Mouse (Mus musculus) kidney, embryonic 16.5 days (tissue): ENCODE measurements around the gene Nkx2-1. TPM values are rescaled to one million over a fixed set of nuclear protein-coding genes. Genes with fewer than 3 reads are reported as not detected.
"Not testable (repeated sequence)": the region's sequence is repeated elsewhere in the genome, so short reads cannot be mapped to it uniquely, and the experiment has no call there.

Source experiments
- ATAC-seq: fragments of 200-750 bp; cut with Nextera tagmentation; 2 replicates; pipeline ENCODE4 v1.8.0; 2017; ENCODE audit warnings: moderate TSS enrichment; ENCODE audit not compliant: low FRiP score, low TSS enrichment
- H3K27ac ChIP-seq: fragments of 300-500 bp; sonication (generic); 2 replicates; pipeline ENCODE4 v1.5.1; 2014; ENCODE audit warnings: low read length
- H3K27me3 ChIP-seq: fragments of 300-500 bp; sonication (generic); 2 replicates; pipeline ENCODE4 v1.6.1; 2014; ENCODE audit warnings: low read length, control low read depth, mixed read lengths; ENCODE audit not compliant: insufficient read depth
- H3K36me3 ChIP-seq: fragments of 300-500 bp; sonication (generic); 2 replicates; pipeline ENCODE4 v1.6.1; 2014; ENCODE audit warnings: low read length, control low read depth, mixed read lengths; ENCODE audit not compliant: insufficient read depth
- H3K4me1 ChIP-seq: fragments of 300-500 bp; sonication (generic); 2 replicates; pipeline ENCODE4 v1.6.1; 2014; ENCODE audit warnings: low read length, control low read depth, mixed read lengths; ENCODE audit not compliant: insufficient read depth
- H3K4me2 ChIP-seq: fragments of 300-500 bp; sonication (generic); replicated peaks from 2 replicates; pipeline ENCODE4 v1.6.1; 2014; ENCODE audit warnings: low read depth, low read length
- H3K4me3 ChIP-seq: fragments of 300-500 bp; sonication (generic); 2 replicates; pipeline ENCODE4 v1.5.1; 2014; ENCODE audit warnings: mild to moderate bottlenecking, low read length
- H3K9ac ChIP-seq: fragments of 300-500 bp; sonication (generic); replicated peaks from 2 replicates; pipeline ENCODE4 v1.6.1; 2014; ENCODE audit warnings: low read length
- H3K9me3 ChIP-seq: fragments of 300-500 bp; sonication (generic); 2 replicates; pipeline ENCODE4 v1.6.1; 2016; ENCODE audit warnings: low read length, control low read depth
- WGBS: fragments of 180-500 bp; shearing (Covaris S2); extraction: QIAGEN DNeasy Blood & Tissue Kit; methylation state at CpG from one replicate; pipeline ENCODE4 v1.1.7; 2014; 5-methylcytosine and 5-hydroxymethylcytosine counted together
- polyA plus RNA-seq: library from polyadenylated mRNA; unstranded; fragments of >200 nt; fragmentation: Nextera tagmentation; extraction: Ambion mirVana; gene quantifications from 2 replicates; pipeline ENCODE4 v1.2.1, GENCODE M21; 2015

Nkx2-1 gene
- polyA plus RNA-seq, 1 experiment from 2014 or later, result 1.4 TPM

- 2% methylated on average over 9 of the region's 16 CpGs for WGBS
- H3K4me1 ChIP-seq, H3K36me3 ChIP-seq, H3K4me2 ChIP-seq, H3K9me3 ChIP-seq, H3K9ac ChIP-seq, H3K4me3 ChIP-seq, H3K27ac ChIP-seq: not testable (repeated sequence)
- peaks cover 92% of the 10 kb centered on the region for H3K27me3 ChIP-seq
- peak; percentile 63; the same call in 1 of the 2 replicates for ATAC-seq
Measured at GRCm38 (mm10) chr12:56525219-56525797, 11.4 kb downstream of the Nkx2-1 start.

DNA sequence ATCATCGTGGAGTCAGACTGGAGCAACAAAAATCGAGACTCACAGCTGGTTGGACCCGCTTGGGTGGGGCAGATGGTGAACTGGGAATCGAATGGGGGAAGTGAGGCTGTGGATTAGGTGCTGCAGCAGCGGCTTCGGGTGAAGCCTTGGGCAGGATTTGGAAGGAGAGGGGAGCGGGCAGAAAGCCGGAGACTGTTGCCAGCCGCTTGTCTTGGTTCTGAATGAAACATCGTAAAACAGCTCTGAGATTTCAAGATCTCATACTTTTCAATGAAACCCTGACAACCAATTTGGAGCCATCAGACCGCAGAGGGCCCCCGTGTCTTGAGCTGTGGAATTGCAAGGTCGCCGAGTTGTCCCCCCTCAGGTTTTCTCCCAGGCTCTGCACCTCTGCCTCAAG lies 12.5 kb downstream of the Nkx2-1 start:
- Histone ChIP-seq H3K4me2 (no peak overlapping the region), H3K4me1 (no peaks in the 10 kb centered on the region), H3K27me3 (peaks cover 92% of the 10 kb centered on the region), H3K27ac (no peak overlapping the region), H3K36me3 (no peaks in the 10 kb centered on the region), H3K4me3 (no peak overlapping the region), H3K9me3 (no peaks in the 10 kb centered on the region), H3K9ac (no peak overlapping the region)
- ATAC-seq, result no peak
- WGBS, result 3% methylated on average over 14 of the region's 14 CpGs

DNA sequence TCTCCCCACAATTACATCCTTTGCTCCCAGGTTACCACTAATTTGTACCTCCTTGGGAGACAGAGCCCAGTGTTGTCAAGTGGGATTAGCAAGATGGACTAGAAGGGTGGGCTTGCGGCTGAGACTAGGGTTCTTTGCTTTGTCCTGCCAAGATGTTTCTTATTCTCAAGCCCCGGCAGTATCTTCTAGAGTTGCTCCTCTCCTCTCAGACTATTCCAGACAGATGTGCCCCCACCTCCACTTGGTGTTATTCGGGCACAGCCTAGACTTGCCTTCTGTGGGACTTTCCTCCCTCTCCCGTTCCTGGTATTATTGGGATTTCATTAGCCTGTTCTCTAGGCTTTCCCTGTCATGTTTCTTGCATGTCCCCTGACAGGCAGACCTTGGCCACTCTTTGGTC lies 14.5 kb downstream of the Nkx2-1 start:
- H3K4me3 ChIP-seq, result no peak overlapping the region
- H3K4me2 ChIP-seq, result no peak overlapping the region
- H3K27me3 ChIP-seq, result peaks cover 94% of the 10 kb centered on the region
- no peak overlapping the region for H3K27ac ChIP-seq
- no peaks in the 10 kb centered on the region for H3K4me1 ChIP-seq
- H3K36me3 ChIP-seq, result no peaks in the 10 kb centered on the region
- no peak for ATAC-seq
- H3K9ac ChIP-seq, result no peak overlapping the region
- WGBS, result 15% methylated on average over 4 of the region's 4 CpGs
- no peaks in the 10 kb centered on the region for H3K9me3 ChIP-seq

DNA sequence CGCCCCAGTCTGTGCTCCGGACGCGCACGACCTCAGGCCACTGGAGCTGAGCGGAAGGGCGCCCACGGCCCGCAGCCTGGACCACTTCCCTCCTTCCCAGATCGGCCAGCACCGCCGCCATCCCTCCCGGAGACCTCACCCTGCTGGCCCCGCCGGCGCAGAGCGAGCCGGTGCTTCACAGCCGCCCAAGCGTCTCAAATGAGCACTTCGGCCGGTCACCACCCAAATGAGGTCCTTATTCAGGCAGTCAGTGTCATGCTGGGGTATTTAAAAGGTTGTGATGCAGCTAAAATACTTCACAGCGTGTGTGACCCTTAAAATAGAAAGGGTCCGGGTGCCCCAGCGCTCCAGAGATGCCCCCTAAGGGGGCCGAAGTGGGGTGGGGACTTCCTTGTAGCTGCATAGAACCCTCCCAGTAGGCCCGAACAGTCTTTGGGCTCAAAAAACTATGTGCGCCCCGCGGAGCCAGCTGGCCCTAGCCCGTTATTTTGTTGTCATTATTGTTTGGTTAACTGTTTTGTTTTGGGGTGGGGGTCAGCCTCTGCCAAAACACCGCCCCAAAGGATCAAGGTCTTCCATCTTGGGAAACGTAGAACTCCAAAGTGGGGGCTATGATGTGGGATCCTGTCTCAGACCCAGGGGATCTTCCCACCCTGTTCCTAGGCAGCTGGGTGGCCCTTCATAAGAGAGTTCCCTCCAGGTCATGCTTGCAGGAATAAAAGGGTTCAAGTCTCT lies 15.4 kb downstream of the Nkx2-1 start:
- Histone ChIP-seq H3K4me3 (peak overlapping the region; percentile 3; the same call in 1 of the 2 replicates), H3K27me3 (peaks cover 89% of the 10 kb centered on the region), H3K4me2 (no peak overlapping the region), H3K27ac (no peak overlapping the region), H3K4me1 (no peaks in the 10 kb centered on the region), H3K9me3 (no peaks in the 10 kb centered on the region), H3K36me3 (no peaks in the 10 kb centered on the region), H3K9ac (no peak overlapping the region)
- ATAC-seq, result peak; percentile 61; the same call in 1 of the 2 replicates
- WGBS, result 2% methylated on average over 33 of the region's 33 CpGs

- H3K9ac ChIP-seq, result no peak overlapping the region
- no peak overlapping the region for H3K4me2 ChIP-seq
- H3K4me1 ChIP-seq, result no peaks in the 10 kb centered on the region
- H3K4me3 ChIP-seq, result peak overlapping the region; percentile 3; the same call in 1 of the 2 replicates
- peaks cover 82% of the 10 kb centered on the region for H3K27me3 ChIP-seq
- no peaks in the 10 kb centered on the region for H3K36me3 ChIP-seq
- 1% methylated on average over 22 of the region's 22 CpGs for WGBS
- no peak for ATAC-seq
- H3K27ac ChIP-seq, result no peak overlapping the region
- H3K9me3 ChIP-seq, result no peaks in the 10 kb centered on the region
Measured at GRCm38 (mm10) chr12:56520396-56521105, 16.2 kb downstream of the Nkx2-1 start.

DNA sequence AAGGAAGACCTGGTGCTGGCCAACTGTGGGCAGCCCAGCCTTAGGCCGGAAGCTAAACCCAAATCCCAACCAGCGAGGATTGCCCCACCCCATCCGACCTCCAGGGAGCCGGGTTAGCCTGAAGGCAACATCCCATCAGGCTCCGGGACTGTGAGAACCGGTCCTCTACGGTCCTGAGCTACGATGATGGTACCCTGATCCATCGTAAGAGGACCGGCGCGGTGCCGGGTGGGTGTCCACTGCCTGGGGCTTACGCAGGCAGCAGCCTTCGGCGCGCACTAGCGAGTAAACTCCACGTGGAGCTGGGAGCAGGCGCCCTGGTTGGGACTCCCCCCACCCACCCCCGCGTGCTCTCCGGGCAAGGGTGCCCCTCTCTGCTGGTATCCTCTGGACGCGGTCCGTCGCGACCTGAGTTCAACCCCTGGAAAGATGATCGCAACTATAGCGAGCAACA lies 16.9 kb downstream of the Nkx2-1 start:
- Histone ChIP-seq H3K36me3 (no peaks in the 10 kb centered on the region), H3K4me1 (no peaks in the 10 kb centered on the region), H3K27ac (no peak overlapping the region), H3K9me3 (no peaks in the 10 kb centered on the region), H3K4me3 (0 out of 2 replicates have a peak overlapping the region, but pooled peaks have one; percentile 4), H3K27me3 (peaks cover 84% of the 10 kb centered on the region), H3K4me2 (no peak overlapping the region; the same call in 1 of the 2 replicates), H3K9ac (no peak overlapping the region)
- ATAC-seq, result peak; percentile 46
- WGBS, result 1% methylated on average over 30 of the region's 30 CpGs

- Histone ChIP-seq H3K36me3 (no peaks in the 10 kb centered on the region), H3K27ac (no peak overlapping the region), H3K9ac (no peak overlapping the region), H3K27me3 (peaks cover 83% of the 10 kb centered on the region), H3K4me2 (no peak overlapping the region), H3K4me3 (no peak overlapping the region), H3K9me3 (no peaks in the 10 kb centered on the region), H3K4me1 (no peaks in the 10 kb centered on the region)
- ATAC-seq, result peak; percentile 59; the same call in 1 of the 2 replicates
- 21% methylated on average over 13 of the region's 13 CpGs for WGBS
Measured at GRCm38 (mm10) chr12:56519071-56519737, 17.5 kb downstream of the Nkx2-1 start.

DNA sequence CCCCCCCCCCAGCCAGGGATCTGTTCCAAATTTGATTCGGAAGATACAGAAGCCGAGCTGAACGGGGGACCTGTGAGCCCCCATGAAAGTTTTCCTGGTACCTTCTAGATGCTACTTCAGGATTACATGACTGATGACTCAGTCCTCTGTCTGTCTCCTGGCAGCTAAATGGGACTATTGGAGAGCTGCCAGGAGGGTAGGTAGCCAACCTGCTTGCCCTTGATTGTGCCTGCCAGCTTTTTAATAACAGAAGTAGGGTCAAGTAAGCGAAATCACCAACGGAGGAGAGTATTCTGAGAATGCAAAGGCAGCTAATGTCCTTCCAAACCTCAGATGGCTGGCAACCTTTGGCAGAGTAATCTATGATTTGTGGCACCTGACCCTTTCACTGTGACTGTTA lies 18.5 kb downstream of the Nkx2-1 start:
- H3K4me2 ChIP-seq, result no peak overlapping the region

GRCm38 (mm10) chr12:56514831-56515230 lies 21.9 kb downstream of the Nkx2-1 start:
- peaks cover 64% of the 10 kb centered on the region for H3K27me3 ChIP-seq
- WGBS, result 78% methylated on average over 5 of the region's 5 CpGs
- no peak overlapping the region for H3K27ac ChIP-seq

More for the DNA sequence above, 18.5 kb downstream of the Nkx2-1 start:
- Histone ChIP-seq H3K4me3 (no peak overlapping the region), H3K27ac (no peak overlapping the region), H3K9me3 (no peaks in the 10 kb centered on the region), H3K36me3 (no peaks in the 10 kb centered on the region), H3K9ac (no peak overlapping the region), H3K4me1 (no peaks in the 10 kb centered on the region), H3K27me3 (peaks cover 81% of the 10 kb centered on the region)
- no peak for ATAC-seq
- WGBS, result 59% methylated on average over 5 of the region's 5 CpGs

More at GRCm38 (mm10) chr12:56514831-56515230, 21.9 kb downstream of the Nkx2-1 start:
- Histone ChIP-seq H3K4me2 (no peak overlapping the region), H3K4me3 (no peak overlapping the region), H3K4me1 (no peaks in the 10 kb centered on the region), H3K9me3 (no peaks in the 10 kb centered on the region), H3K9ac (no peak overlapping the region), H3K36me3 (no peaks in the 10 kb centered on the region)
- ATAC-seq, result no peak
